Mouse (Mus musculus): Measurements from ENCODE around the gene Mrtfa.

Gene Mrtfa

DNA sequence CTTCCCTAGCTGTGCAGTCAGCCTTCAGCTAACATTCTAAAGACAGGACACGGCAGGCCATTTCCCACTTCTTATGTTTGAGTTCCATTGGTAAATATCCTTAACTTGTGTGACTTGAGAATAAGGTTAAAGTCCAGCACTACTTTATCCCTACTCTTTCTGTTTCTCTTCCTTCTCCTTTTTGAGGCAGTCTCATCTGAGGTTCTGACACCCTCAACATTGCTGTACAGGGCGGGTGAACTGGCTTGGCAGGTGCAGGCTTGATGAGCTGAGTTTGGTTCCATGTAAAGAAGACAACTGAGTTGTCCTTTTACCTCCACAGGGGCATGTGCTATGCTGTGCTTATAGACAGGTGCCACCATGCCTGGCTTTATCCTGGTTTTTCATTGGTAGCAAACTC, 207.3 kb downstream of the Mrtfa start:
- DNase-seq (ENCODE audit: low spot score), result no peak

DNA sequence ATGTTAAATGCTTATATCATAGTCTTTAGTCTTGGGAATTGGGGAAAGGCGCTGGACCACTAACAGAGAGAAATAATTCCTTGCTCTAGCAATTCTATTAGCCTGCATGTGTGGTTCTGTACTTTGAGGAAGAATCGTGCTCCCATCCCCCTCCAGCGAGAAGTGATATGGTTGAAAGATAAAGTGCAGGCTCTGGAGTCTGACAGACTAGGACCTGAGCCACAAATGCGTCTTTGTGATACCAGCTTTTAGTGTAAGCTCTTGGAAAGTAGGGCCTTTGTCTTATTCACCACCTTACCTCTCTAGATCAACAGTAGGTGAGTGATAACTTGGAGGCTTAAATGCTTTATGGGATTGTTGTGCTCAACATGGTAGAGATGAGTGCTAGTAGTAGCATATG, 209.4 kb downstream of the Mrtfa start:
- DNase-seq (ENCODE audit: low spot score), result peak; percentile 34

DNA sequence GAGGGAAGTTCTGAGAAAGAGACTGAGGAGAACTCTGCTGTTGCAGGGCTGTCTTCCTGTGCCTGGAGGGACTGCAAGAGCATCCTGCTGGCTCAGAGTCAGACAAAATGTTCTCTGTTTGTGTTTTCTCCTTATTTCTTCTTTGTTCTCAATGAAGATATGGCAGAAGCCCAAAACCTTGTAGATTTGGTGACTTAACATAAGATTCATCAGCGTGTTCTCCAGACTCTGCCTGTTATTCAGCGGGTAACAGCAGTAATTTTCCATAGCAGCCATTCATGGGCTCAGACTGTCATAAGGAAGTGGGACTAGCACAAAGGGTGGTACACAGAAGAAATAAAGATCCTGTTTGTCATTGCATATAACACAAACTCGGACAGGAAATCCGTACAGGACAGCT, 210.9 kb downstream of the Mrtfa start:
- no peak for DNase-seq (ENCODE audit: low spot score)

DNA sequence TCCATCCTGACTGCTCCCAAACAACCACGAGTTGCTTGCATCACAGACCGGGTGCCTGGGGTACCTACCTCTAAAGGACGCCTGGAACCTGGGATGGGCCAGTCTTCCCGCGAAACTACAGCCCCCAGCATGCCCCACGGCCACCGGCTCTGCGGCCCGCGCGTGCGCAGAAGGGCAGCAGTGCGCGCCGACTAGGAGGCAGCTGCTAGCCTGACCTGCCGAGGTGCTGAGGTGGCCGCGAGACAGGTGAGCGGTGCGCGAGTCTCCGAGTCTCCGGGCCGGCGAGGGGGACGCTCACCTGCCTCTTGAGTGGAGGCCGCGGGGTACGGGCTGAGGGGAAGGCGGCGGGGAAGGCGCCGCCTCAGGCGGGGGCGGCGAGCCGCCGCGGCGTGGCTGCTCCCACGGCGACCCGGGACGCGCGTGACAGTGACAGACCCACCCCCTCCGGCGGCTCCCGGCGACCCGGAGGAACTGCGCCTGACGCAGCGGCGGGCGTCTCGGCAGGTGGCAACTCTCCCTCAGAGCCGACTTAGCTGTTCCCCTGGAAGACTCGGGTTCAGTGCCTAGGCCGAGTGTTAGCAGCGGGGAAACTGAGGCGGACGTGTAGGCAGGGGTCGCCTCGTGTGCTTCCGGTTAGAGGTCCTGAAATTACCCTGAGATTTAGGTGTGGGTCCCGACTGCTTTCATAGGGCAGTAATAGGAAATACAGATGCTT, 212.8 kb downstream of the Mrtfa start, which contains the start of gene Sgsm3:
Gene Sgsm3 (plus strand): TSS at position 146 of the 715 bp plus-strand sequence.
- peak; percentile 77 for DNase-seq (ENCODE audit: low spot score)

DNA sequence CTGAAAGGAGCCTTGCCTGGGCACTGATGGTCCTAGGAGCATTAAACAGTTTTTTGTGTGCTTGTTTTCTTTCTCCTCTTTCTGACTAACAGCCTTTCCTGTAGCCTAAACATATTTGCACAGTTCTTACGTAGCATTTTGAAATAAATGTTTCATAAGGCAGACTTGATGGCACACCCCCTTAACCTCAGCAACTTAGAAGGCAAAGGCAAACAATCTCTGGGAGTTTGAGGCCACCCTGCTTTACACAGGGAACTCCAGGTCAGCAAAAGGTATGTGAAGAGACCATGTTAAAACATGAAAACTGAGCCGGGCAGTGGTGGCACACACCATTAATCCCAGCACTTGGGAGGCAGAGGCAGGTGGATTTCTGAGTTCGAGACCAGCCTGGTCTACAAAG, 214.9 kb downstream of the Mrtfa start:
- DNase-seq (ENCODE audit: low spot score), result no peak

DNA sequence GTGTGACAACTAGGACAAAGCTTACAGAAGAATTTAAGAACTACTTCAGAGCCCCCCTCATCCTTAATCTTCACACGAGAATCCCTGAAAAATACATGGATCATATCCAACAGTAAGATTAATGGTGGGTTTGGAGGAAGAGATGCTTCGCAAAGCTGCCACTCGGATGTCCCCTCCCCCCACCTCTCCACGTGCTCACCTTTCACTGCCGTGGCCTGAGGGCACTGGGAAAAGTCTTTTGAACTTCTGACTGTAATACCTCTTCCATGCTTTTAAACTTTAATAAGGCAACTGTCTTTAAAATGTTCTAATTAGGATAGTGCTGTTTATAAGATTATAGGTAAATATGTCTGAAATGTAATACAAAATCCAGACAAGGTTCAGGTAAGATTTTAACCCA, 216.2 kb downstream of the Mrtfa start:
- DNase-seq (ENCODE audit: low spot score), result no peak

DNA sequence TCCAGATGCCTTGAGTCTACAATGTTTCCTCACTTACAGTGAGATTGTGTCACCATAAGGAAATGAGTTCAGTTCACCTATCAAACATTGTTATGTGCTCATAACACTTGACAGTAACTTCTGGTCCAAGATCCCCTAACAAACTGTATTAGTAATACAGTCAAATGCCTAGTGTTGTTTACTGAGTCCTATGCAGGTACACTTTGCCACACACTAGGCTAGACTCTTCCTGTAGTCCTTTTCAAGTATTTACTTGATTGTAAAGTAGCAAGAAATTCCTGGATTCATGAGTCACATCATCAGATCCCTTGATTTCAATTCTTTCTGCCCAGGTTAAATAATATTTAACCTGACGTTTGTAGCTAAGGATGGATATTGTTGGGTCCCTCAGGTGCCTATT, 221.2 kb downstream of the Mrtfa start:
- DNase-seq (ENCODE audit: low spot score), result no peak
